Mouse (Mus musculus): Measurements from ENCODE around the gene Uox. TPM values are rescaled to one million over a fixed set of nuclear protein-coding genes. Genes with fewer than 3 reads are reported as not detected.

Uox gene
- polyA plus RNA-seq, 1 experiment from 2014 or later: not detected

DNA sequence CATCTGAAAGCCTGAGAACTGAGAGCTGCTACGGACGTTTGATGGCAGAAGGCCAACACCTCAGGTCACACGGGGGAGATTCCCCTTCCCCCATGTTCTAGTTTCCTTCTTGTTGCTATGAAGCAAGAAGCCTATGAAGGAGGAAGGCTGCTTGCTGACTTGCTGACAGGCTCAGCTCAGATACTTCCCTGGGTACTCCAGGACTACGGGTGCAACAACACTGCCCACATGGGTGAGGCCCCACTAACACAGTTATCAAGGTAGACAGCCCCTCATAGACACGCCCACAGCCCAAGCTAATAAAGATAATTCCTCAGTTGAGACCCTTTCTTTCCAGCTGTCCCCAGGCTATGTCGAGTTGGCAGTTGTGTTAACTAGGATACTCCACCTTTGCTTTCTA is 83.5 kb downstream of the Uox start:
- Histone ChIP-seq H3K36me3 (ENCODE audit: control insufficient read depth, insufficient read depth, low read length) (no peaks in the 10 kb centered on the region), H3K4me2 (ENCODE audit: low read depth, low read length) (no peak overlapping the region), H3K27me3 (ENCODE audit: control insufficient read depth, insufficient read depth, low read length) (no peaks in the 10 kb centered on the region), H3K4me3 (ENCODE audit: low read depth, low read length) (no peak overlapping the region), H3K9ac (replicated peaks; ENCODE audit: low read depth, low read length) (no peak overlapping the region), H3K27ac (ENCODE audit: low read depth, low read length) (no peak overlapping the region), H3K9me3 (ENCODE audit: control insufficient read depth, low read length) (no peaks in the 10 kb centered on the region), H3K4me1 (ENCODE audit: control insufficient read depth, insufficient read depth, low read length) (no peaks in the 10 kb centered on the region)
- WGBS: 79% methylated on average over 6 of the region's 6 CpGs
- ATAC-seq (ENCODE audit: low read depth): no peak

DNA sequence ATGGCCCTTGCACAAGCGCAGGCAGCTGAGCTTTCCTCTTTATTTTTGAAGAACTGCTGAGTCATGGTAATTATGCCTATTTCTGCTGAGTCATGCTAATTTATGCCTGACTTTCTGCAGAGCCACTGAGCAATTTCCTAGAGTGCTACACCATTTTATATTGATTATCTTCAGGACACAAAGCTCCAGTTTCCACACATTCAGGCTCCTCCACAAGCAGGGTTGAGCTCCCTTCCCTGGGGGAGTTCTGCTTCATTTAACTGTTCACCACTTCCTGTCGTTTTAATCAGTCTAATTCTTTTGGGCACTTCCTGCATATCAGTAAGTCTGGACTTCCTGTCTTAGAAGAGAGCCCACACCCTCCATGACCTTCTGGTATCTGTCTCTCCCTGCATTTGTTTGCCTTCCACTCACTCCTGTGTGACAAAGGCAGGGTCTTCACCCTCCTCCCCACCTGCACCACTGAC is 84.9 kb downstream of the Uox start:
- Histone ChIP-seq H3K27me3 (ENCODE audit: control insufficient read depth, insufficient read depth, low read length) (no peaks in the 10 kb centered on the region), H3K9me3 (ENCODE audit: control insufficient read depth, low read length) (no peaks in the 10 kb centered on the region), H3K4me3 (ENCODE audit: low read depth, low read length) (no peak overlapping the region), H3K9ac (replicated peaks; ENCODE audit: low read depth, low read length) (no peak overlapping the region), H3K36me3 (ENCODE audit: control insufficient read depth, insufficient read depth, low read length) (no peaks in the 10 kb centered on the region), H3K27ac (ENCODE audit: low read depth, low read length) (no peak overlapping the region), H3K4me2 (ENCODE audit: low read depth, low read length) (no peak overlapping the region), H3K4me1 (ENCODE audit: control insufficient read depth, insufficient read depth, low read length) (no peaks in the 10 kb centered on the region)
- no peak for ATAC-seq (ENCODE audit: low read depth)
- WGBS: 70% methylated on average over 2 of the region's 2 CpGs

DNA sequence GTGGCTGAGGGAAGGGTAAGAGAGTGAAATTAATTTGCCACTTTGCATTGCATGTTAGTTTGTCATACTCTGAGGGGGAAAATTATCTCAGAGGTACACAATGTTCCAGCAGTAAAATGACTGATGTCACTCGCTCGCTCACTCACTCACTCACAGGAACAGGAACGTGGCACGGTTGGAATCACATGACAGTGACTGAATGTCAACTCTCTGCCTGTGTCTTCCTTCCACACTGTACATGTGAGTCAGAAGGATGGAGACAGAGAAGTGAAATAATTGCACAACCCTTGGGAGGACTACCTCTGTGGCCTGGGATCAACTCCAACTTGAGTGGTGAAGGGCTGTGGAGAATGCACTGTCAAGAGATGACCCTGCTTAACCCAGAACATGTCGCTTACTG is 87.2 kb downstream of the Uox start:
- WGBS: 92% methylated on average over 5 of the region's 5 CpGs
- no peak overlapping the region for H3K27ac ChIP-seq (ENCODE audit: low read depth, low read length)
- ATAC-seq (ENCODE audit: low read depth): no peak
- H3K4me2 ChIP-seq (ENCODE audit: low read depth, low read length): no peak overlapping the region
- H3K4me3 ChIP-seq (ENCODE audit: low read depth, low read length): no peak overlapping the region
- H3K36me3 ChIP-seq (ENCODE audit: control insufficient read depth, insufficient read depth, low read length): no peaks in the 10 kb centered on the region
- H3K9ac ChIP-seq (replicated peaks; ENCODE audit: low read depth, low read length): no peak overlapping the region
- no peaks in the 10 kb centered on the region for H3K9me3 ChIP-seq (ENCODE audit: control insufficient read depth, low read length)
- no peaks in the 10 kb centered on the region for H3K27me3 ChIP-seq (ENCODE audit: control insufficient read depth, insufficient read depth, low read length)
- H3K4me1 ChIP-seq (ENCODE audit: control insufficient read depth, insufficient read depth, low read length): no peaks in the 10 kb centered on the region

DNA sequence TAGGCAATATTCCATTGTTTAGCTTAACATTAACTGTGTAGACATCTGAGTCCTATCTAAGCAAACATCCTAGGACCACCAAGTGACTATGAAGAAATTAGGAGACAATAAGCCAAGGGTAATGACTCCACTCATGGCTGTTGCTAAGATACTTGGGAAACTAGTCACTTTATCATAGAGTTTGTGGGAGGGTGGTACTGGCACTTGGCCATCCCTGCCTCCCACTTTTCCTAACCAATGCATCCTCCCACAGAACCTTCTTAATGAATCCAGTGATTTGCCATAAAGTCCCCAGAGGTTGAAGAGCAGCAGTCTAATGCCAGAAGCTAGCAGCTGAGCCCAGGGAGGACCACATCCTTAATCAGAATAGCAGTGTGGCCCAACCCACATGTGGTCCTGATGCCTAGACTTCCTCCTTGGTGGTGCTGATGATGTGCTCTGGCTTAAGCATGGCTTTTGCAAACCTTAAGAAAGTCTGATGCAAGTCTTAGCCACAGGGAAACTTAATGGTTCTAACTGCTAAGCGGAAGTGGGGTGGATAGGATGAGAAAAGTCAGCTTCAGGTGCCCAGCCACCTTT is 87.9 kb downstream of the Uox start:
- H3K4me1 ChIP-seq (ENCODE audit: control insufficient read depth, insufficient read depth, low read length): no peaks in the 10 kb centered on the region
- no peaks in the 10 kb centered on the region for H3K9me3 ChIP-seq (ENCODE audit: control insufficient read depth, low read length)
- H3K36me3 ChIP-seq (ENCODE audit: control insufficient read depth, insufficient read depth, low read length): no peaks in the 10 kb centered on the region
- no peaks in the 10 kb centered on the region for H3K27me3 ChIP-seq (ENCODE audit: control insufficient read depth, insufficient read depth, low read length)
- H3K4me3 ChIP-seq (ENCODE audit: low read depth, low read length): no peak overlapping the region
- ATAC-seq (ENCODE audit: low read depth): no peak
- H3K9ac ChIP-seq (replicated peaks; ENCODE audit: low read depth, low read length): no peak overlapping the region
- no peak overlapping the region for H3K4me2 ChIP-seq (ENCODE audit: low read depth, low read length)
- WGBS: 96% methylated on average over 1 of the region's 1 CpGs
- no peak overlapping the region for H3K27ac ChIP-seq (ENCODE audit: low read depth, low read length)

DNA sequence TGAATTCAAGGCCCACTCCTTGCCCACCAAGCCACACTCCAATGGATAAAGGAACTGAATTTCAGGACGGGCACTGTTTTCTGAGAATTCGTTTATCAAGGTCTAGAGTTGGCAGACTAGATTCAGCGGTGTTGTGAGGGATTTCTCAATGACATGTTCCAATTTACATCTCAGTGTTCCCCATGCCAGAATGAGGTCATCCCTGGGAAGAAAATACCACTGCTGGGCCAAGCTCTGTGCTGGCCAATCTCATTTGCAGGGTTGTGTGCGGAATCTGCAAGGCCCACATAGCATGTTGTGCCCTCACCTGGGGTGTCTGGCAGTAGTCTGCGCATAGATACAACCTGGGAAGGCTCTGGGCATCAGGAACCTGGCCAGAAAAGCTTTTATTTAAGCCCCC is 89.1 kb downstream of the Uox start:
- ATAC-seq (ENCODE audit: low read depth): no peak
- H3K4me2 ChIP-seq (ENCODE audit: low read depth, low read length): no peak overlapping the region

DNA sequence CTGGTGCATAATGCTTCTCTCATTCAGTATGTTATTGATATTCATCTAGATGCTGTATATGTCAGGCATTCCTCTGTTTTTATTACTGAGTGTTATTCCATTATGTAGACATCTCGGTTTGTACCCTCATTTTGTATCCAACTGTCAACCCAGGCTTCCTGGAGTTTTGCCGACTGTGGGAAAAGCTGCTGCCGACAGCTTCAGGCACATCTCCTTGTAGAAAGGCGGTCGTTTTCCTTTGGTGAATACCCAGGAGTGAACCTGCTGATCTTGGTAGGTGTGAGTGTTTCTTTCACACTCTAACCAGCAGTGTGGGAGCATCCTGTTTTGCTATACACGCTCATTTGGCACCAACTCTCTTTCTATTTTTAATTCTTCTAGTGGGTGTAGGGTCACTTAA is 90.8 kb downstream of the Uox start:
- 76% methylated on average over 6 of the region's 6 CpGs for WGBS
- no peaks in the 10 kb centered on the region for H3K4me1 ChIP-seq (ENCODE audit: control insufficient read depth, insufficient read depth, low read length)
- H3K4me3 ChIP-seq (ENCODE audit: low read depth, low read length): no peak overlapping the region

More for the DNA sequence above, 89.1 kb downstream of the Uox start:
- no peaks in the 10 kb centered on the region for H3K4me1 ChIP-seq (ENCODE audit: control insufficient read depth, insufficient read depth, low read length)
- no peaks in the 10 kb centered on the region for H3K27me3 ChIP-seq (ENCODE audit: control insufficient read depth, insufficient read depth, low read length)
- H3K4me3 ChIP-seq (ENCODE audit: low read depth, low read length): no peak overlapping the region
- no peak overlapping the region for H3K9ac ChIP-seq (replicated peaks; ENCODE audit: low read depth, low read length)
- no peaks in the 10 kb centered on the region for H3K36me3 ChIP-seq (ENCODE audit: control insufficient read depth, insufficient read depth, low read length)
- H3K27ac ChIP-seq (ENCODE audit: low read depth, low read length): no peak overlapping the region
- WGBS: 91% methylated on average over 5 of the region's 5 CpGs
- no peaks in the 10 kb centered on the region for H3K9me3 ChIP-seq (ENCODE audit: control insufficient read depth, low read length)

DNA sequence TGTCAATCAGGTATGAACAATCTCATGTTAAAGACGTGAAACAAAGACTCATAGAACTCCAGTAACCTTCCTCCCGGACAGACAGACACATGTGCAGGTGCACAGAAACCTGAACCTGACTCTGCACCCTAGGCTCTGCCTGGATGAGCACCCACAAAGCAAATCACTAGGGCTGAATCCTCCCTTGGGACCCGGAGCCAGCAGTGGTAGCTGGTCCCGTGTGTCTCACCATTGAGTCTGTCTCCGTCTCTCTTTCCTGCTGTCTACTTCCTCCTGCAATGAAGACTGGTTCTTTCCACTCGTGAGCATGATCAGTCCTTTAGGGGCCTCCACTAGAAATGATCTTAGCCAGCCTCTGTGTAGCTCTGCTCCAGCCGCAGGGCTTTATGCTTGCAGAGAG is 91.7 kb downstream of the Uox start:
- H3K27ac ChIP-seq (ENCODE audit: low read depth, low read length): no peak overlapping the region
- H3K9ac ChIP-seq (replicated peaks; ENCODE audit: low read depth, low read length): no peak overlapping the region
- 83% methylated on average over 7 of the region's 7 CpGs for WGBS
- no peak overlapping the region for H3K4me3 ChIP-seq (ENCODE audit: low read depth, low read length)
- no peaks in the 10 kb centered on the region for H3K27me3 ChIP-seq (ENCODE audit: control insufficient read depth, insufficient read depth, low read length)
- no peak overlapping the region for H3K4me2 ChIP-seq (ENCODE audit: low read depth, low read length)
- no peaks in the 10 kb centered on the region for H3K9me3 ChIP-seq (ENCODE audit: control insufficient read depth, low read length)
- no peaks in the 10 kb centered on the region for H3K4me1 ChIP-seq (ENCODE audit: control insufficient read depth, insufficient read depth, low read length)
- ATAC-seq (ENCODE audit: low read depth): no peak
- no peaks in the 10 kb centered on the region for H3K36me3 ChIP-seq (ENCODE audit: control insufficient read depth, insufficient read depth, low read length)

More for the DNA sequence above, 90.8 kb downstream of the Uox start:
- no peak overlapping the region for H3K4me2 ChIP-seq (ENCODE audit: low read depth, low read length)
- H3K27me3 ChIP-seq (ENCODE audit: control insufficient read depth, insufficient read depth, low read length): no peaks in the 10 kb centered on the region
- no peaks in the 10 kb centered on the region for H3K36me3 ChIP-seq (ENCODE audit: control insufficient read depth, insufficient read depth, low read length)
- H3K9ac ChIP-seq (replicated peaks; ENCODE audit: low read depth, low read length): no peak overlapping the region
- no peak for ATAC-seq (ENCODE audit: low read depth)
- no peaks in the 10 kb centered on the region for H3K9me3 ChIP-seq (ENCODE audit: control insufficient read depth, low read length)
- H3K27ac ChIP-seq (ENCODE audit: low read depth, low read length): no peak overlapping the region

DNA sequence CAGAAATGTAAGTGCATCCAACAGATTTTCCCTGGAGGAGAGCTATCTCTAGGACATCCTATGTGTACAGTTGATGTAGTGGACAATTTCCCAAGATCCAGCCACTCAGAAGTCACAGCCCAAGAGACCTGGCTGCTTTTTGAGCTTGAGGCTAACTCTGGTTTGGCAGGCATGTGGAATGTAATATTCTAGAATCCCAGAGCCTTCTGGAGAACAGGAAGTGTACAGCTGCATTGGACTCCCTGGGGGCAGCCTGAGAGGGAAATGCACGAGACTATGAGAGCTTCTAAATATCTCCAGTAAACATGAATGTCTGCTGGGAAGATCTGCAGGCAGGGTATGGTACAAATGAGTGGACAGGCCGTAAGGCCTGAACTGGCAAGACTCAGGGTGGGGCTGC is 100.9 kb downstream of the Uox start:
- H3K27me3 ChIP-seq (ENCODE audit: control insufficient read depth, insufficient read depth, low read length): no peaks in the 10 kb centered on the region
- WGBS: 64% methylated on average over 2 of the region's 2 CpGs
- H3K36me3 ChIP-seq (ENCODE audit: control insufficient read depth, insufficient read depth, low read length): no peaks in the 10 kb centered on the region
- no peak overlapping the region for H3K4me2 ChIP-seq (ENCODE audit: low read depth, low read length)
- no peaks in the 10 kb centered on the region for H3K4me1 ChIP-seq (ENCODE audit: control insufficient read depth, insufficient read depth, low read length)
- no peaks in the 10 kb centered on the region for H3K9me3 ChIP-seq (ENCODE audit: control insufficient read depth, low read length)
- no peak overlapping the region for H3K4me3 ChIP-seq (ENCODE audit: low read depth, low read length)
- no peak for ATAC-seq (ENCODE audit: low read depth)
- H3K9ac ChIP-seq (replicated peaks; ENCODE audit: low read depth, low read length): no peak overlapping the region
- no peak overlapping the region for H3K27ac ChIP-seq (ENCODE audit: low read depth, low read length)

DNA sequence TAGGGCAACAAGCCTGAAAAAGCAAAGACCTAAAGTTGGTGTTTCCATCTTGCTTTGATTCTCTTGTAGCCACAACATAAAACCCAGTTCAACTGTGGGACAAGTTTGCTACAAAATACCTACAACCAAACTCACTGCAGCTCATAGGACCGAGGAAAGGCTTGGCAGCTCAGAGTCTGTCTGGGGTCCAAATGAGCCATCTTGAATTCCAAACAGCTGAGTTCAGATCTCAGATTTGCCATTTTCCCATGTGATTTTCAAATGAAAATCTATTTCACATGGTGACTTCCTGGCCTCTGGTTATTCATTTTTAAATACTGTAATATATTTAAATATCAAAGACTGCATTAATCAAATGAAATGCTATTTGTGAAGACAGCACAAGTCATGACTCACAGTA is 104.9 kb downstream of the Uox start:
- Histone ChIP-seq H3K36me3 (ENCODE audit: control insufficient read depth, insufficient read depth, low read length) (no peaks in the 10 kb centered on the region), H3K27me3 (ENCODE audit: control insufficient read depth, insufficient read depth, low read length) (no peaks in the 10 kb centered on the region), H3K9me3 (ENCODE audit: control insufficient read depth, low read length) (no peaks in the 10 kb centered on the region), H3K27ac (ENCODE audit: low read depth, low read length) (no peak overlapping the region), H3K4me3 (ENCODE audit: low read depth, low read length) (no peak overlapping the region), H3K4me1 (ENCODE audit: control insufficient read depth, insufficient read depth, low read length) (no peaks in the 10 kb centered on the region), H3K4me2 (ENCODE audit: low read depth, low read length) (no peak overlapping the region), H3K9ac (replicated peaks; ENCODE audit: low read depth, low read length) (no peak overlapping the region)
- ATAC-seq (ENCODE audit: low read depth): no peak
- 95% methylated on average over 1 of the region's 1 CpGs for WGBS

Data from neural tube, embryonic 14.5 days (tissue).